Mouse (Mus musculus) midbrain, embryonic 12.5 days (tissue): ENCODE data around the gene Tnfrsf19. TPM values are rescaled to one million over a fixed set of nuclear protein-coding genes. Genes with fewer than 3 reads are reported as not detected.

Source experiments
- ATAC-seq: fragments of 200-750 bp; cut with Nextera tagmentation; 2 replicates; pipeline ENCODE4 v1.8.0; 2017; ENCODE audit warnings: low read depth, moderate TSS enrichment, moderate library complexity; ENCODE audit not compliant: low FRiP score
- H3K27ac ChIP-seq: fragments of 300-500 bp; sonication (generic); replicated peaks from 2 replicates; pipeline ENCODE4 v1.5.1; 2016; ENCODE audit warnings: mild to moderate bottlenecking
- H3K27me3 ChIP-seq: fragments of 300-500 bp; sonication (generic); 2 replicates; pipeline ENCODE4 v1.6.1; 2016; ENCODE audit warnings: mild to moderate bottlenecking
- H3K36me3 ChIP-seq: fragments of 300-500 bp; sonication (generic); 2 replicates; pipeline ENCODE4 v1.6.1; 2016
- H3K4me1 ChIP-seq: fragments of 300-500 bp; sonication (generic); 2 replicates; pipeline ENCODE4 v1.6.1; 2016
- H3K4me2 ChIP-seq: fragments of 300-500 bp; sonication (generic); replicated peaks from 2 replicates; pipeline ENCODE4 v1.6.1; 2016; ENCODE audit warnings: mild to moderate bottlenecking, moderate library complexity
- H3K4me3 ChIP-seq: fragments of 300-500 bp; sonication (generic); 2 replicates; pipeline ENCODE4 v1.5.1; 2016; ENCODE audit warnings: mild to moderate bottlenecking
- H3K9ac ChIP-seq: fragments of 300-500 bp; sonication (generic); replicated peaks from 2 replicates; pipeline ENCODE4 v1.6.1; 2016; ENCODE audit warnings: mild to moderate bottlenecking, moderate library complexity
- H3K9me3 ChIP-seq: fragments of 300-500 bp; sonication (generic); 2 replicates; pipeline ENCODE4 v1.6.1; 2016; ENCODE audit warnings: mild to moderate bottlenecking
- WGBS: fragments of 180-500 bp; shearing (Covaris S2); methylation state at CpG from one replicate; pipeline ENCODE4 v1.1.7; 2016; 5-methylcytosine and 5-hydroxymethylcytosine counted together
- polyA plus RNA-seq: library from polyadenylated mRNA; unstranded; fragments of >200 nt; fragmentation: Nextera tagmentation; extraction: Ambion mirVana; gene quantifications from 2 replicates; pipeline ENCODE4 v1.2.1, GENCODE M21; 2016

Gene Tnfrsf19
- polyA plus RNA-seq, 1 experiment from 2014 or later: 70.2 TPM

DNA sequence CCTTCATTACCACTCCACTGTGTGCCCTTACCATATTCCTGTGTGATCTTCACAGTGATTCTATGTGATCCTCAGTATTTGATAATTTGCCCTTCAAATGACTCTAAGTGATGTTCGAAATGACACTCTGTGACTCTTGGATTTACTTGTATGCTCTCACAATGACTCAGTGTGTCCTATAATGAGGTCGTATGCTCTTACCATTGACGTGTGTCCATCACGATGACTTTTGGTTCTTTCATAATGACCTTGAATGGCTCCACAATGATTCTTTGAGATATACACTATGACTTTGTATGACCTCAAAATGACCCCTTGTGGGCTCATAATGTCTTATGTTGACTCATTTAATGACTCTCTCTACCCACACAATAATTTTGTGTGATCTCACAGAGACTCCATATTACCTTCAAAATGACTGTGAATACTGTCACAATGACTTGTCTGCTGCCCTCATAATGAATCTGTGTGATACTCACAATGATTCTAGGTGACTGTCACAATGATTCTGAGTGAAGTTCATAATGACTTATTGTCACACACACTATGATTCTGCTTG, 108.7 kb downstream of the Tnfrsf19 start:
- Histone ChIP-seq H3K4me3 (no peak overlapping the region), H3K9ac (no peak overlapping the region), H3K9me3 (no peaks in the 10 kb centered on the region), H3K4me2 (no peak overlapping the region), H3K27me3 (no peaks in the 10 kb centered on the region), H3K36me3 (no peaks in the 10 kb centered on the region), H3K4me1 (no peaks in the 10 kb centered on the region), H3K27ac (no peak overlapping the region)
- 93% methylated on average over 4 of the region's 4 CpGs for WGBS
- no peak for ATAC-seq

DNA sequence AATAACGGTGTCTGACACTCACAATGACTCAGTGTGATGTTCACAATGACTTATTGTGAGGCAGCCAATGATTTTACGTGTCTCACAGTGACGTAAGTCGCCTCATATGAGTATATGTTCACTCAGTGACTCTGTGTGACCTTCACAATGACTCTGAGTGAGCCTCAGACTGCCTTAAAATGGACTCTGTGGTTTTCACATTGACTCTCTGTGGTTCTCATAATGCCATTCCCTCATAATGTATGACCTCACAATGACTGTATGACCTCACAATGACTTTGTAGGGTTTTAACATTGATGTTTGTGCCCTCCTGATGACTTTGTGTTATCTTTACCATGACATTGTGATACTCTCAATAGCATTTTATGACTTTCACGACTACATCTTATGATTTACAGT, 110.6 kb downstream of the Tnfrsf19 start:
- WGBS: 88% methylated on average over 5 of the region's 5 CpGs
- ATAC-seq: no peak
- Histone ChIP-seq H3K4me3 (no peak overlapping the region), H3K27ac (no peak overlapping the region), H3K4me1 (no peaks in the 10 kb centered on the region), H3K9ac (no peak overlapping the region), H3K9me3 (no peaks in the 10 kb centered on the region), H3K4me2 (no peak overlapping the region), H3K36me3 (no peaks in the 10 kb centered on the region), H3K27me3 (no peaks in the 10 kb centered on the region)

DNA sequence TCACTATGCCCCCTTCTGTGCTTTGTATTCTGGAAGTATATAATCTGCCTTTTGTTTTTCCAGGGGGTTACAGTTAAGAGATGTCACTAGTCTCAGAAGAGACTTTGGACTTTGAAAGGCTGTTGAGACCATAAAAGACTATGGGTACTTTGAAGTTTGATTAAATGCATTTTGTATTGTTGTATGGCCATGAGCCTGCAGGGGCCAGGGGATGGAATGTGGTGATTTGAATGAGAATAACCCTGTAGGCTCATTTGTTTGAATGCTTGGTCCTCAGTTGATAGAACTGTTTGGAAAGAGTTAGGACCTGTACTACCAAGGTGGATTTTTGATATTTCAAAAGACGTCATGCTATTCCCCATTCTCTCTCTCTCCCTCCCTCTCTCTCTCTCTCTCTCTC, 120.3 kb downstream of the Tnfrsf19 start:
- Histone ChIP-seq H3K4me3 (no peak overlapping the region), H3K9ac (no peak overlapping the region), H3K36me3 (no peaks in the 10 kb centered on the region), H3K4me2 (no peak overlapping the region), H3K9me3 (no peaks in the 10 kb centered on the region), H3K27ac (no peak overlapping the region), H3K27me3 (no peaks in the 10 kb centered on the region), H3K4me1 (peaks cover 16% of the 10 kb centered on the region)
- no peak for ATAC-seq
- whole genome bisulfite sequencing: 8% methylated on average over 1 of the region's 1 CpGs

DNA sequence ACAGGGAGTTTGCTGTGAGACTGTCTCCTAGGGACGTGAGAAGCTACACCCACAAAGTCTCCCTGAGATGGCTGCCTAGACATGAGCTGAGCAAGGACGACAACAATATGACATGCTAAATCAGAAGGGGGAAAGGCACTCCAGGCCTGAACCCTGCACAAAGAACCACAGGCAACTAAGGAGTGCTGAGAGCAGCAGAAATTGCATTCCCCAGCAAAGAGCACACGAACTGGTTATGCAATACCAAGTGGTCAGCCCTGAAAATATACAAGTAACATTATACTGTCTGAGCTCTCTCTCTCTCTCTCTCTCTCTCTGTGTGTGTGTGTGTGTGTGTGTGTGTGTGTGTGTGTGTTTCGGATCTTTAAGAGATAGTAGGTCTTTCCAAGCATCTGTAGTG, 129.6 kb downstream of the Tnfrsf19 start:
- Histone ChIP-seq H3K4me1 (peaks cover 17% of the 10 kb centered on the region), H3K36me3 (no peaks in the 10 kb centered on the region), H3K27ac (no peak overlapping the region), H3K9ac (no peak overlapping the region), H3K27me3 (no peaks in the 10 kb centered on the region), H3K9me3 (no peaks in the 10 kb centered on the region), H3K4me2 (no peak overlapping the region), H3K4me3 (no peak overlapping the region)
- ATAC-seq: no peak
- 55% methylated on average over 4 of the region's 4 CpGs for WGBS

Other genes starting within 250 kb of the Tnfrsf19 start
- gene Sacs, start 92.0 kb upstream of the Tnfrsf19 start, polyA plus RNA-seq: 7.5 TPM in 2 replicates
- not detected in 2 replicates for gene Sgcg, start 212.0 kb upstream of the Tnfrsf19 start, polyA plus RNA-seq